8 mouse cellular contexts compared by ENCODE assay signal in the genomic region with DNA sequence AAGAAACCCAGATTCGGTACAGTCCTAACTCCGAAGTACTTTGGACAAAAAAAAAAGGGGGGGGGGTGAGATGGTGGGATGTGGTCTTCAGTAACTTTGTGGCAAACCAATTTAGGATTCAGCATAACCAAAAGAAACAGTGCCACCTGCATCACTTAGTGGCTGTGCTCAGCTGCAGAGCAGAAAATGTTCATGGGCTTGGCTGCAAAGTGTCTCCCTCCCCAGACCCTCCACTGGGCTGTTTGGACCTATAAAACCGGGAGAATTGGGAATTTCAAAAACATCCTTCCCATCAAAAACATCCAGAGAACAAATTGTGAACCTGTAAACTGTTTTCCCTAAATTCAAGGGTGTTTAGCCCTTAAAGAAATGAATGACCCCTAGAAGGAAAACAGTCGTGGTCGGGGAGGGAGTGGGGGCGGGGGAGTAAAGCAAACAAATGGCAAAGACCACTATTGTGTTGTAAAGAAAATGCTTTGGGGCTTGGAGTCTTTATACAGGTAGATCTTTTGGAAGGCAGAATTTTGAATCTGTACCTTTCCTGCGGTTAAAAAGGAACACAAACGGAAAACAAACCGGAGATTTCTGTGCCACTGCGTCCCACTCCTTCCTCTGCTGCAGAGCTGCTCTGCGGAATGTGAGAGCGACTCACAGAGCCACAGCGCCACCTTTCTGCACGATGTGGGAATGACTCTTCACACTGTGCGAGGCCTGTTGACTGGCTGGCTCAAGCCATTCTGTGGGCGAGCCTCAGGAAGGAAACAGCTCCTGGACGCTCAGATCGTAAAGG.
DNase-seq lines count a peak whose midpoint lies in the region; ATAC-seq lines count a peak whose summit lies in the region.

No protein-coding gene starts in this region.

- peak; percentile 49 for DNase-seq in CD4-positive helper T cell, adult 2 months (ENCODE audit: low read depth, low spot score)
- DNase-seq in c-Kit-negative CD71-positive TER-119-positive erythroid progenitor cells, embryonic 14.5 days (ENCODE audit: low read depth, low spot score) = peak; percentile 62
- DNase-seq in fibroblast of lung, adult 2 months (ENCODE audit: low read depth) = peak; percentile 46
- DNase-seq in kidney, postnatal 14 days = peak; percentile 92
- peak; percentile 60 for DNase-seq in liver, embryonic 13.5 days
- peak; percentile 88 for DNase-seq in neural tube, embryonic 10.5 days (ENCODE audit: extremely low spot score, low spot score)

- H3K4me2 ChIP-seq in heart, embryonic 14.5 days (ENCODE audit: low read length) = peak overlapping the region; percentile 71
- peak overlapping the region; percentile 60 for H3K4me2 ChIP-seq in liver, embryonic 13.5 days
- H3K4me2 ChIP-seq in stomach, embryonic 16.5 days (ENCODE audit: low read depth, low read length) = peak overlapping the region; percentile 59

- peaks cover 4 to 11% of the 10 kb centered on the region in 2 experiments; a peak in 3 of 4 replicates for H3K4me1 ChIP-seq in heart, embryonic 14.5 days (ENCODE audit: control insufficient read depth in 2 of 2, insufficient read depth in 2 of 2, low read length in 2 of 2)
- peaks cover 31% of the 10 kb centered on the region for H3K4me1 ChIP-seq in liver, embryonic 13.5 days (replicated peaks)
- H3K4me1 ChIP-seq in stomach, embryonic 16.5 days (ENCODE audit: control insufficient read depth, insufficient read depth, low read length) = no peaks in the 10 kb centered on the region

- H3K27me3 ChIP-seq in heart, embryonic 14.5 days (ENCODE audit: control insufficient read depth, insufficient read depth, low read length) = no peaks in the 10 kb centered on the region
- no peaks in the 10 kb centered on the region for H3K27me3 ChIP-seq in liver, embryonic 13.5 days
- H3K27me3 ChIP-seq in stomach, embryonic 16.5 days (ENCODE audit: control insufficient read depth, insufficient read depth, low read length) = no peaks in the 10 kb centered on the region

- H3K36me3 ChIP-seq in heart, embryonic 14.5 days (ENCODE audit: control insufficient read depth, insufficient read depth, low read length) = peaks cover 3% of the 10 kb centered on the region
- H3K36me3 ChIP-seq in liver, embryonic 13.5 days = no peaks in the 10 kb centered on the region
- H3K36me3 ChIP-seq in stomach, embryonic 16.5 days (ENCODE audit: control insufficient read depth, insufficient read depth, low read length) = no peaks in the 10 kb centered on the region

- 4% methylated on average over 18 of the region's 18 CpGs for WGBS in heart, embryonic 14.5 days
- 10% methylated on average over 18 of the region's 18 CpGs for WGBS in liver, embryonic 13.5 days (ENCODE audit: insufficient replicate concordance)
- WGBS in stomach, embryonic 16.5 days = 7% methylated on average over 18 of the region's 18 CpGs

- H3K9me3 ChIP-seq in heart, embryonic 14.5 days (ENCODE audit: control insufficient read depth, low read length) = no peaks in the 10 kb centered on the region
- H3K9me3 ChIP-seq in liver, embryonic 13.5 days (replicated peaks) = no peaks in the 10 kb centered on the region
- H3K9me3 ChIP-seq in stomach, embryonic 16.5 days (replicated peaks; ENCODE audit: control insufficient read depth, low read length) = no peaks in the 10 kb centered on the region

- H3K9ac ChIP-seq in heart, embryonic 14.5 days (ENCODE audit: low read length) = peak overlapping the region; percentile 55
- H3K9ac ChIP-seq in liver, embryonic 13.5 days = 0 out of 2 replicates have a peak overlapping the region, but pooled peaks have one; percentile 37
- peak overlapping the region; percentile 60 for H3K9ac ChIP-seq in stomach, embryonic 16.5 days (ENCODE audit: low read length)

- H3K4me3 ChIP-seq in heart, embryonic 14.5 days (ENCODE audit: control insufficient read depth in 1 of 2, insufficient read depth in 1 of 2, low read depth in 1 of 2, low read length in 2 of 2) = peak overlapping the region; percentile 38 to 46; a peak in 3 of 4 replicates
- H3K4me3 ChIP-seq in liver, embryonic 13.5 days (replicated peaks) = peak overlapping the region; percentile 45
- peak overlapping the region; percentile 43 for H3K4me3 ChIP-seq in stomach, embryonic 16.5 days (replicated peaks; ENCODE audit: low read length)

- peak; percentile 78 for ATAC-seq in heart, embryonic 14.5 days (ENCODE audit: insufficient number of reproducible peaks, insufficient read depth, low FRiP score, low read depth)
- peak; percentile 91 for ATAC-seq in liver, embryonic 13.5 days (ENCODE audit: low read depth)
- ATAC-seq in stomach, embryonic 16.5 days (ENCODE audit: insufficient read depth, low FRiP score) = peak; percentile 95

- no peak overlapping the region; a peak in 1 of 4 replicates for H3K27ac ChIP-seq in heart, embryonic 14.5 days (replicated peaks in 1 of 2; ENCODE audit: control insufficient read depth in 1 of 2, insufficient read depth in 1 of 2, low read depth in 2 of 2, low read length in 2 of 2)
- no peak overlapping the region for H3K27ac ChIP-seq in liver, embryonic 13.5 days
- 0 out of 2 replicates have a peak overlapping the region, but pooled peaks have one; percentile 26 for H3K27ac ChIP-seq in stomach, embryonic 16.5 days (ENCODE audit: low read length)
